Mouse (Mus musculus) adrenal gland, adult 2 months (tissue): ENCODE results near the gene Cd44. TPM values are rescaled to one million over a fixed set of nuclear protein-coding genes. Genes with fewer than 3 reads are reported as not detected.
A peak's percentile ranks its signal among the peaks of the same experiment; 100 is the strongest.

Experiments
- DNase-seq: peaks from one replicate; pipeline ENCODE4 v3.0.0; 2021
- polyA plus RNA-seq: library from polyadenylated mRNA; depleted of rRNA; stranded (reverse); fragments of >200 nt; gene quantifications from 2 replicates; pipeline ENCODE4 v1.2.3, GENCODE M21; 2012
- total RNA-seq, 2 experiments: library from RNA; stranded (reverse); gene quantifications; 2 replicates each; pipeline ENCODE4 v1.2.3; 2021

The Cd44 gene
- total and polyA plus RNA-seq, 3 experiments: 12.8 to 60.7 (median 53.7) TPM

GRCm38 (mm10) chr2:102820225-102820711, 81.2 kb downstream of the Cd44 start:
- no peak for DNase-seq

DNA sequence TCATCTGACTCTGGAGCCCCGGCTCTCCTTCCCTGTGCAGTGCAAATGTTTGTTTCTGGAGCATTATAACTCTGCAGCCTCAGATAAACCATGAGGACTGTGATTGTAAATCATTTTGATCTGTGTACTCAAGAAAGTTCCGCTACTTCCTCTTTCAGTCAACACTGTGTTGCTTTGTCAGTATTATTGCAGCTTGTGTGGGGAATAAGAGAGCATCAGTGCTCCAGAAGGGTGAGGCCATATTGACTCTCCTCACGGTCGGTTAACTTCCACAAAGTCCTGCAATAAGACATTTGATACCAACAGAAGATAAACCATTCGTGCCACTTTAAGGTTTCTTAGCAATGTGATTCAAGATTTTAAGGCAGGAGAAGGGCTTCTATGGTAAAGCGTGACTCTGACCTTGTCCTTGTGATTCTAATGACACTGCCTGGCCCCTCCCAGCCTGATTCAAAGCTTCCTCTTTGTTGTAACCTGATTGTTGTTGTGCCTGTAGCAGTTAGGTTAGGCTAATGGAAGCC, 86.1 kb downstream of the Cd44 start:
- DNase-seq: peak; percentile 41

- DNase-seq: no peak
Measured at GRCm38 (mm10) chr2:102812756-102813155, 88.7 kb downstream of the Cd44 start.

DNA sequence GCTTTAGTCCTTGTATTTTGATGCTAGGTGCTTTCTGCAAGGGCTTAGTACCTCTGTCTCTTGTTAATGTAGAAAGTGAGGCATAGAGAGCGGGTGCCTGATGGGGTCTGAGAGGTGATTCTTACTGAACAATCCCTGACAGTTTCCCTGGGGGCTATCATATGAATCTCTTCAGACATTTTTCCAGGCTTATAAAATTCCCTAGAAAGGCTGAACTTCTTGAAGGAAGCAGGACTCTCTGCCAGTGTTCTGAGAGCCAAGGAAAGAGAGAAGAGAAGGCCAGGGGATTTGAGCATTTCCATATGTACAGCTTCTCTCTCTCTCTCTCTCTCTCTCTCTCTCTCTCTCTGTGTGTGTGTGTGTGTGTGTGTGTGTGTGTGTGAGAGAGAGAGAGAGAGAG, 92.0 kb downstream of the Cd44 start:
- no peak for DNase-seq

GRCm38 (mm10) chr2:102807633-102808032, 93.8 kb downstream of the Cd44 start:
- DNase-seq: no peak

GRCm38 (mm10) chr2:102805761-102806496, 95.5 kb downstream of the Cd44 start:
- DNase-seq: no peak

DNA sequence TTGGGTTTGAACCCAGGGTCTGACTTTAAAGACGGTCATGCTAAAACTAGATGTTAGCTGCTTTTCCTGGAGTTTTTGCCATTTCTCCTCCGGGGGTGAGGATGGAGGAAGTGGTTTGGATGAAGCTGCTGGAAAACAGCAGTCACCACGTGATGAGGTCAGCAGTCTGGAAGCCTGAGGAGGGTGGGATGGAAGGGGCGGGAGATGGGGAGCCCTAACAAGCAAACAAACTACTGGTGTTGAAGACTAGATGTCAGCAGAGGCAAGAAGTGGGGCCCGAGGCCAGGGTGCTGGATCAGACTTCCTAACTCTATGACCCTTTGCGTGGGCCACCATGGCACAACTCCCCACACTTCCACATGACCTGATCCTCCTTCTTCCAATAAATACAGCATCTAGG, 96.2 kb downstream of the Cd44 start:
- no peak for DNase-seq

DNA sequence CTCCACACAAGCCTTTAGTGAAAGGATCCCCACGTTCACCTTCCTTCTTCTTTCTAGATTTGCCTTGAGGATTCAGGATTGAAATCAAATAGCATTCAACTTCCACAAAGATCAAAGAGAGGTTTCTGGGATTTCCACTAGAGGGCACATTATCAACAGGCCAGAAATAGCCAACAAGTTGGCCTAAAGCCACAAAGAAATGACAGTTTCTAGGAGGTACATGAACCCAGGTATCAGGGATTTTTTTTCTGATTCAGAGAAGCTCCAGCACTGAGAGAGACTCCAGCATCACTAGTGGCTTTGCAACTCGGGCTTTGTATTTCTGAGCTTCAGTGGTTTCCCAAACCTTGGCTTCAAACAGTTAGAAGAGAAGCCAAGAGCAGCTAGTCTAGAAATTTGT, 97.4 kb downstream of the Cd44 start:
- peak; percentile 17 for DNase-seq

DNA sequence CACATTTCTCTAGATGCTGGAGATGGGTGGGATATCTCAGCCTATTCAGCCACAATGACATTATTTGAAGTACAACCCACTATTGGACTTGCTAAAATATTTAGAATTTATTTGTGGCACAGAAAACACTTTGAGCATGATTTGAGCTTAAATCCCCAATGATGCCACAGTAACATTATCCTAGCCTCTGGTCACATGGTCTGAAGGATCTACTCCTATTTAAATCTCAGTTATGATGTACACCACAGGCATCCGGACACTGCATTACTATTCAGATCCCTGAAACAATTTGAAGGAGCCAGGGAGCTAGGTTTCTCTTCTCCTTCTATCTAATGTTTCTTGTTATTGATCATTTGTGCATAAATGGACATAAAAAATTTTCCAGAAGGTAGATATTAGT, 99.6 kb downstream of the Cd44 start:
- no peak for DNase-seq

DNA sequence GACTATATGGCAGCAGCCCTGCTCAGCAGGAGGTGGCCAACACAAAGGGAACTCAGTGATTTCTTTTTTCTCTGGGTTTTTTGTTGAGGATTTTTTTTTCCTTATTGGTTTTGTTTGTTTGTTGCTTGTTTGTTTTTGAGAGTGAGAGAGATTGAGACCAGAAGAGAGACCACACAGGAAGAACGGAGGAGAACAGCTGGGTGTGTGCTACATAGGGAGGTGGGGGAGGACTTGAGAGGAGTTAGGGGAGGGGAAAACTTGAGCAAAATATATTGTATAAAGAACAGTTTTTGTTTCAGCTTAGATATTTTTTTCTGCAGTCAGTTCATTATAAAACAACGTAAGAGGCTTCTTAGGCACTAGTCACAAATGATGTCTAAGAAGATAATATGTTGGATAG, 103.3 kb downstream of the Cd44 start:
- DNase-seq: no peak

DNA sequence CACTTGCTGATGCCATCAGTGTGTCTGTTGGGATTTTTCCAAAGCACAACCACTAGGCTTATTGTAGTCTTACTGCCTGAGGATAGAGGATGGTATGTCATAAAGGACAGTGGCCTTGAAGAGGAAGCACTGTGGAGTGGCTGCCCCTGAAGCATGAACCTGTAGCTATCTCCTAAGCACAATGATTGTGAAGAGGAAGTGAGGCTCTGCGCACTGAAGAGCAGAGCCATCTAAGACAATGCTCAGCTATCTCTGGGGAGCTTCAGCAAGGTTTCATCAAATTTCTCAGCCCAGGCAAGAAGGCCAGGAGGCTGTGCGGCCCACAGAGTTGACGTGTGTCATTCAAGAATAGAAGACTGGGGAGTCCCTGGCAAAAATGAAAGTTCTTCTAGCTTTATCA, 106.4 kb downstream of the Cd44 start:
- no peak for DNase-seq

DNA sequence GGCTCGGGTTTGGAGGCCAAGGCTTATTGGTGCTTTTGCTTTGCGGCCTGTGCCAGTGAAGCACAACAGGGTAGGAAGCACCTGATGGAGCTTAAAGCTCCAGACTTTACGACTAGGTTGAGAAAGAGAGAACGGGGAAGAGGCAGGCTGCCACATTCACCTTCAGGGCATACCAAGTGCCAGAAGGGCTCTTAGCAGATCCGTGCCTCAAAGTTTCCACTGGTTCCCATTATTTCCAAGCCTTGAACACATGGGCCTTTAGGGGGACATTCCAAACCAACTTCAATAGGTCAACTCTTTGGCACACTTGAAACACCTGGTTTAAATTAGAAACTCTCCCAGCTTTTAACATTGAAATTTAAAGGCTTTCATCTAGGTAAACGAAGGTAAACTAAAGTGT, 108.7 kb downstream of the Cd44 start:
- no peak for DNase-seq

DNA sequence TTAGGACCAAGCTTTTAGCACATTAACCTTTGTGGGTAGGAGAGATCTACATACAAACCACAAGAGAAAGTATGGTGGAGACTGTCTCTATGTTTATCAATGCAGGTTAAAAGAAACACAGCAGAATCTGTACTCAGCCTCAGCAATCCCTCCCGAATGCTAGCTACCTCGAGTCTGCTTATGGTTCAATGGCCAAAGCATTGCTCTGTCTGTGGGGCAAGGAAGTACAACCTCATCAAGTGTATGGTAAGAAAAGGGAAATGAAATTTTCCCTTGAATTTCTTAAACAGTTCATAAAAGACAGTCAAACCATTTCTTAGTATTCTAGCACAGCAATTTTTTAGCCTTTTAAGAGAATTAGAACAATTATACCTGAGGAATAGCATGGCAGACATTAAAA, 109.8 kb downstream of the Cd44 start:
- no peak for DNase-seq

DNA sequence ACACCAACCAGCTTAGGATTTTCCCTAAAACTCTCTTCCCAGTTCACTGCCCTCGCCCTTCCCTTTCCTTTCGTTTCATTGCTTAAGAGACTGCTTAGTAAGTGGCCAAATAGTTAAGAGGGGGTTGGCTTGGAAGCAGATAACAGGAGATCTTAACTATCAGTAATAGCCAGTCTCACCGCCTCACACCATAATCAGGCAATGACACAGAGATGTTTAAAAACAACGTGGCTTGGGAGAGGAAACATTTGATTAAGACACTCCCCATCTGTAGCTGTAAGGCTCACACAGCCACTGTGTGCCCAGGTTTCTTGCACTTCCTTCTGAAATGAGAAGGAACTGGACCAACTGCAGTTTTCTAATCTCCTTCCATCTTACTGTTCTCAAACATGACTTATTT, 115.8 kb downstream of the Cd44 start:
- no peak for DNase-seq

- DNase-seq: no peak
Measured at GRCm38 (mm10) chr2:102782751-102783150, 118.7 kb downstream of the Cd44 start.

DNA sequence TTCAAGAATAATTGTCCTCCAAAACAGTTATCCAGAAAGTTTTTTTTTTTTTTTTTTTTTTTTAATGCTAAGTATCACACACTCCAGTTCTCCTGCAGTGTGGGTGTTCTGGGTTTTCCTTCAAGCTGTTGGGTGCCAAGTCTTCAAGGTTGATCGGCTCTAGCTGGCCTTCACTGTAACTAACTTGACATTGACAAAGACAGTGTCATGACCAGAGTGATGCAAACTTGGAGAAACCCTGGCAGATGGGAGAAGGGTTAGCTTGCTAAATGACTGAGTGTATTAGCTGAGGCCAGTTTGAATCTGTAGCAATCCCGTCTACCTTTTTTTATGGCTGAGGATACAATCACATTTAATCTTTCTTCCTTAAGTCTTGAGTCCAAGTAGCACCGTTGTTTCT, 123.3 kb downstream of the Cd44 start:
- peak; percentile 64 for DNase-seq

DNA sequence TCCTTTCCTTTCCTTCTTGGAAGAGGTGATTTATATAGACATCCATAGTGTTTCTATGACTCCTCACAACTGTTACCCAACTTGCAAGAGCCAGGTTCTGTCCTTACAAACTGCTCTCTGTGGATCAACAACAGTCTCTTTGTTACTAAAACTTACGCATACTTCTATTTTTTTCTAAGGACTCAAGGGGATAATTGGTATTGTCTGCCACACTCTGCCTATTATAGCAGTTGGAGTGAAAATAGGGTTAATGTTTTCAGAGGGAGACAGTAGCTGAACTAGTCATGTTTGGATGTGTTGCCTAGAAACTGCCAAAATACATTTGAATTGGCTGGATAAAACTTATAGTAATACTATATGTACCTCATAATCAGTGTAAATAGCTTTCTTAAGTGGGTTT, 125.9 kb downstream of the Cd44 start:
- DNase-seq: no peak

DNA sequence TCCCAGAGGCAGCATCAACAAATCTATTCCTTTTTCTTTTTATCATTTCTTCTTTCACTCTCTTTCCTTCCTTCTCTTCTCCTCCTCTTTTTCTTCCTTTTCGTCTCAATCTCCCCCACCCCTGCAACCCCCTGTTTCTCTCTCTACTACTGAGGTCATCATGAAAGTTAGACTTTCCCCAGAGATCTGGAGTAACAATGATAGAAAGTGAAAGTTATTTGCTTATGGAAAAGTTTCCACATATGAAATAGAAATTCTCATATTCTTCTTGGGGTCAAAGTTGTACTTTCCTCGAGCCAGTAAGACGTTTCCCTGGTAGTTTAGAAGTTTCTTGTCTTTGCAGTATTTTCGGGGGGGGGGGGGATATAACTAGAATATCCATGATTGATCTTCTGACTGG, 126.8 kb downstream of the Cd44 start:
- no peak for DNase-seq

DNA sequence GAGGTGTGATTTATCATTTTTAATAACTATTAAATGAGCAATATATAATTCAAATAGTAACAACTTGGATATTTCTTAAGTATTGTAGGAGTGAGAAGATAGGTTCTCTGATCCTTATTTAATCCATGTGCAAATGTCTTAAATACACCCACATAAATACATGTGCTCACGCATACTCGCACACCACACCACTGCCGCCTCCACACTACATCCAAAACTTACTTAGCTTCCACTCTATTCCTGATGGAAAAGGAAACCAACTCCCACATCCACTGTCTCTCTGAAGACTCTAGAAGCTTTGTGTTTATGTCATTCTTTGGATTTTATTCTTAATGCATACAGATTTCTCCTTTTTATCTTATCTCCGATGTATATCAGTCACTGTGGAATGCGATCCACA, 129.2 kb downstream of the Cd44 start:
- DNase-seq: no peak

DNA sequence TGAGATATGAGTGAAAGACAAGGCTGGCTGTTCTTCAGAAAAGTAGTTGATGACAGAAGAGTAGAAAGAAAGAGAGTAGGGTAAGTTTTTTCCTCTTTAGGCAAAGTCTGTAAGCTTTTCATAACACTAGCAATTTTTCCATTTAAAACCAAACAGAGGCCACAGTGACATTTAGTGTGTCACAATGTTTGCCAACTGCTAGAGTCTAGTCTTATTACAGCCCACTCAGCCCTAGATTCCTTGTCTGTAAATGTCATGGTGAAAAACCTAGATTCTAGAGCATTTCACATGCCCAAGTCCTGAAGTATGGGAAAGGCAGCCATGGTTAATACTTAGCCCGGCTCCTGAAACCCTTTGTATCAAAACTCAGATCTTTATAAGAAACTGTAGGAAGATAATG, 130.2 kb downstream of the Cd44 start:
- DNase-seq: no peak

GRCm38 (mm10) chr2:102768267-102768666, 133.2 kb downstream of the Cd44 start:
- DNase-seq: no peak

DNA sequence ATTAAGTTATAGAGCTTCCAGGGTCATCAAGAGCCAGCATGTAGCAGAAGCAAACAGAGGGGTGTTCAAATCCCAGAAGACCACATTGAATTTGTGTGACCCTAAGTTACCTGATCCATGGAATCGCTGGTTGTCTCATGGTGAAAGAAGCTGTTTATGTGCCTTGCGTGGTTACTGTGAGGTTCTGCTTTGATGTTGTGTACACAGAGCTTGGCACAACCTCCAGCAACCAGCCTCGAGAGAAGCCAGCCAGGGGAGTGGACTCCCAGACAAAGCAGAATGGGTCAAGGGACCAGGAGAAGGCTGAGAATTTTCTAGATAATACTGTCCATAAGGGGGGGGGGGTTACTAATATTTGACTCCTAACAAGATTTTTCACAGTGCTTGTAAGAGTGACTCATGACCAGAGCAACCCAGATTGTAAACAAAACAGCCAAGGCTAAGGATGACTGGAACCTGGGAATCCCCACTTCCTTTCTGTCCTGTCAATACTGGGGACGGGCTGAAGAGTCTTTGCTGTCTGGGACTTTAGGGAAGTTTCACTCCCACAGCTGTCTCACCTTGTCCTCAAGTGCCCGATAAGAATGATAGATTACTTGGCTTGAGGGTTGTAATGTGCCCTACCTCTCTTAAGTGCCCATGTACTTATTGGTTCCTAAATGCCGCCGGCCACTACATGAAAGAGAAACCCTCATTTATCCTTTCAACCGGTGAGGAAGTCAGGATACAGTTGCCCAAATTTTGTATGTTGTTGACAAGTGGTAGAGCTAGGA, 136.7 kb downstream of the Cd44 start:
- peak; percentile 45 for DNase-seq

- DNase-seq: no peak
Measured at GRCm38 (mm10) chr2:102763991-102764390, 137.5 kb downstream of the Cd44 start.
